Mouse (Mus musculus) liver, adult 2 months (tissue): ENCODE measurements around the gene Zfp709.
"Not testable (repeated sequence)": the region's sequence is repeated elsewhere in the genome, so short reads cannot be mapped to it uniquely, and the experiment has no call there.

ENCODE experiments used
- CTCF ChIP-seq: fragments of 200-500 bp; IDR thresholded peaks from 2 replicates; pipeline ENCODE4 v1.5.1; 2011; ENCODE audit warnings: low read depth, low read length, control low read depth
- POLR2A ChIP-seq: fragments of 200-500 bp; IDR thresholded peaks from 2 replicates; pipeline ENCODE4 v1.6.1; 2011; ENCODE audit warnings: low read length, control low read depth; ENCODE audit not compliant: insufficient read depth; ENCODE audit errors: extremely low read depth

- TF ChIP-seq CTCF, POLR2A: not testable (repeated sequence)
Observed at GRCm38 (mm10) chr8:71903084-71903483, 21.3 kb downstream of the Zfp709 start.
